Mouse (Mus musculus): ENCODE measurements at regions not wholly inside any gene's neighbourhood (a gene's known extent, or its start where the extent isn't known, plus 50 kb on each side); places are given as distances from the start of the nearest gene placed in this dataset.

- peak; percentile 4 to 6 for DNase-seq (ENCODE audit: low spot score in 2 of 2)
Observed at GRCm38 (mm10) chr4:75884371-75884770, 606.3 kb upstream of the Dmac1 start.

GRCm38 (mm10) chr4:75869771-75870170 is 591.7 kb upstream of the Dmac1 start:
- no peak for DNase-seq (ENCODE audit: low spot score in 2 of 2)

- no peak for DNase-seq (ENCODE audit: low spot score in 2 of 2)
Observed at GRCm38 (mm10) chr4:75861076-75861475, 583.0 kb upstream of the Dmac1 start.

- no peak for DNase-seq (ENCODE audit: low spot score in 2 of 2)
Observed at GRCm38 (mm10) chr4:75857769-75858408, 579.8 kb upstream of the Dmac1 start.

GRCm38 (mm10) chr4:75855688-75856296 is 577.7 kb upstream of the Dmac1 start:
- no peak for DNase-seq (ENCODE audit: low spot score in 2 of 2)

- DNase-seq (ENCODE audit: low spot score in 2 of 2) = no peak
Observed at GRCm38 (mm10) chr4:75850343-75850742, 572.2 kb upstream of the Dmac1 start.

- no peak for DNase-seq (ENCODE audit: low spot score in 2 of 2)
Observed at GRCm38 (mm10) chr4:75847675-75848385, 569.7 kb upstream of the Dmac1 start.

- no peak for DNase-seq (ENCODE audit: low spot score in 2 of 2)
Observed at GRCm38 (mm10) chr4:75845021-75845420, 566.9 kb upstream of the Dmac1 start.

GRCm38 (mm10) chr4:75838619-75839018 is 560.5 kb upstream of the Dmac1 start:
- peak in 1 of 2 experiments; percentile 3 for DNase-seq (ENCODE audit: low spot score in 2 of 2)

GRCm38 (mm10) chr4:75827082-75827711 is 549.1 kb upstream of the Dmac1 start:
- no peak for DNase-seq (ENCODE audit: low spot score in 2 of 2)

GRCm38 (mm10) chr4:75819193-75819603 is 541.1 kb upstream of the Dmac1 start:
- no peak for DNase-seq (ENCODE audit: low spot score in 2 of 2)

- DNase-seq (ENCODE audit: low spot score in 2 of 2) = no peak
Observed at GRCm38 (mm10) chr4:75816026-75816425, 537.9 kb upstream of the Dmac1 start.

GRCm38 (mm10) chr4:75812266-75812665 is 534.2 kb upstream of the Dmac1 start:
- no peak for DNase-seq (ENCODE audit: low spot score in 2 of 2)

GRCm38 (mm10) chr4:75801870-75802269 is 523.8 kb upstream of the Dmac1 start:
- DNase-seq (ENCODE audit: low spot score in 2 of 2) = peak; percentile 3 to 29

GRCm38 (mm10) chr4:75801156-75801555 is 523.1 kb upstream of the Dmac1 start:
- DNase-seq (ENCODE audit: low spot score in 2 of 2) = no peak

- DNase-seq (ENCODE audit: low spot score in 2 of 2) = no peak
Observed at GRCm38 (mm10) chr4:75791789-75792188, 513.7 kb upstream of the Dmac1 start.

GRCm38 (mm10) chr4:75790920-75791589 is 513.0 kb upstream of the Dmac1 start:
- no peak for DNase-seq (ENCODE audit: low spot score in 2 of 2)

- no peak for DNase-seq (ENCODE audit: low spot score in 2 of 2)
Observed at GRCm38 (mm10) chr4:75787405-75787804, 509.3 kb upstream of the Dmac1 start.

GRCm38 (mm10) chr4:75786391-75786790 is 508.3 kb upstream of the Dmac1 start:
- DNase-seq (ENCODE audit: low spot score in 2 of 2) = no peak

GRCm38 (mm10) chr4:75779492-75779891 is 501.4 kb upstream of the Dmac1 start:
- no peak for DNase-seq (ENCODE audit: low spot score in 2 of 2)

GRCm38 (mm10) chr4:75764141-75764540 is 486.0 kb upstream of the Dmac1 start:
- no peak for DNase-seq (ENCODE audit: low spot score in 2 of 2)

GRCm38 (mm10) chr4:75744605-75745004 is 466.5 kb upstream of the Dmac1 start:
- peak in 1 of 2 experiments; percentile 4 for DNase-seq (ENCODE audit: low spot score in 2 of 2)

Measured in frontal cortex, postnatal 36 days (tissue).